Mouse (Mus musculus): Measurements from ENCODE around the gene Orai3. TPM values are rescaled to one million over a fixed set of nuclear protein-coding genes. Genes with fewer than 3 reads are reported as not detected.

The Orai3 gene
- total and polyA plus RNA-seq, 3 experiments, result 37.5 to 47.2 TPM; not detected in 1

DNA sequence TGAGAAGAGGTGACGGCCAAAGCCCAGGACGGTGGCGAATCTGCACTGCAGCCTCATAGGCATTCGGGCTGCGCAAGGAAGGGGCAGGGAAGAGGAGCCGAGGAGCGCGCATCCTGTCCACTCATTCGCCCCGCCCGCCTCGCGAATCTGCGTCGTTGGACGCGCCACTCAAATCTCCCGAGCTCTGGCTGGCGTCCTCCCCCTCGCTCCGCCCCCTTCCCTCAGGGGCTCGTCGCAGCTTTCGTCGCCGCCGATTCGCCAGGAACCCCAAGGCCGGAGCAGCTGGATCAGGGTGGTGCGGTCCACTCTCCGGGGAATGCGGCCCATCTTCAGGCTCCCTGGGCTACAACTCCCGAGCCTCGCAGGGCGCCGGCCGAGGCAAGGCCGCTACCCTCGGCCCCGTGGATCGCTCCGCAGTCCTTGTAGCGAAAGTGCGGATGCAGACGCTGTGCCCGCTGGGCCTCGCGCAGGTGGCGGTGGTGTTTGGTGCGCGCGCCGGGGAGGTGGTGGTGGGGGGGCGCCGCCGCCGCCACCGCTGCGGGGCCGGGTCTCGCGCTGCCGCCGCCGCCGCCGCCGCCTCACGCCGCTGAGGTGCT is 7.4 kb downstream of the Orai3 start (continued):
- peak; percentile 54; the same call in 1 of the 2 replicates for TF ChIP-seq NRF1 (IDR thresholded peaks at IDR 0.05; ENCODE audit: insufficient read depth, low read depth, low read length, poor library complexity, severe bottlenecking)
- no peak for TF ChIP-seq MYB (IDR thresholded peaks at IDR 0.05; ENCODE audit: low read depth, low read length)
- TF ChIP-seq ELF1 (IDR thresholded peaks at IDR 0.05; ENCODE audit: low read depth, low read length), result 0 out of 2 replicates have a peak, but pooled peaks have one; percentile 21
- TF ChIP-seq TCF12 (IDR thresholded peaks at IDR 0.05; ENCODE audit: low read depth, low read length), result no peak
- TF ChIP-seq SMC3 (IDR thresholded peaks at IDR 0.05; ENCODE audit: low read depth, low read length), result no peak
- no peak for TF ChIP-seq RAD21 (IDR thresholded peaks at IDR 0.05; ENCODE audit: low read depth, low read length)
- no peak for TF ChIP-seq POLR2AphosphoS5 (IDR thresholded peaks at IDR 0.05; ENCODE audit: borderline replicate concordance, low read depth, low read length)
- TF ChIP-seq TBP (IDR thresholded peaks at IDR 0.05; ENCODE audit: low read depth, low read length), result no peak; the same call in 1 of the 2 replicates
- TF ChIP-seq E2F4 (IDR thresholded peaks at IDR 0.05; ENCODE audit: borderline replicate concordance, low read depth, low read length), result no peak
- TF ChIP-seq CHD1 (IDR thresholded peaks at IDR 0.05; ENCODE audit: low read depth, low read length), result peak; percentile 29; the same call in 1 of the 2 replicates
- TF ChIP-seq JUND (IDR thresholded peaks at IDR 0.05; ENCODE audit: low read depth, low read length), result no peak
- TF ChIP-seq ZC3H11A (IDR thresholded peaks at IDR 0.05; ENCODE audit: low read depth, low read length), result peak; percentile 95
- TF ChIP-seq BHLHE40 (IDR thresholded peaks at IDR 0.05; ENCODE audit: borderline replicate concordance, low read depth, low read length), result peak; percentile 68
- TF ChIP-seq MAFK (IDR thresholded peaks at IDR 0.05; ENCODE audit: borderline replicate concordance, low read depth, low read length), result no peak
- TF ChIP-seq POLR2AphosphoS2 (IDR thresholded peaks at IDR 0.05; ENCODE audit: low read length), result no peak
- TF ChIP-seq RCOR1 (IDR thresholded peaks at IDR 0.05; ENCODE audit: low read depth, low read length), result no peak
- TF ChIP-seq MXI1 (IDR thresholded peaks at IDR 0.05; ENCODE audit: low read depth, low read length), result no peak; the same call in 1 of the 2 replicates
- 0 out of 2 replicates have a peak, but pooled peaks have one; percentile 16 for TF ChIP-seq SIN3A (IDR thresholded peaks at IDR 0.05; ENCODE audit: low read length)
- no peak; the same call in 1 of the 2 replicates for TF ChIP-seq ETS1 (IDR thresholded peaks at IDR 0.05; ENCODE audit: low read depth, low read length)
- TF ChIP-seq MEF2A (IDR thresholded peaks at IDR 0.05; ENCODE audit: extremely low read depth, insufficient replicate concordance, low read depth, low read length, poor library complexity, severe bottlenecking), result no peak
- no peak; the same call in 1 of the 2 replicates for TF ChIP-seq ZKSCAN1 (IDR thresholded peaks at IDR 0.05; ENCODE audit: low read depth, low read length)

GRCm38 (mm10) chr7:127777474-127778266 is 8.1 kb downstream of the Orai3 start:
- H3K4me3 ChIP-seq (ENCODE audit: control insufficient read depth in 1 of 2, insufficient read depth in 1 of 2, low read depth in 2 of 2, low read length in 2 of 2), result peak overlapping the region; percentile 59 to 83
- peak; percentile 70 for DNase-seq (ENCODE audit: low read depth, low spot score)
- H3K36me3 ChIP-seq (ENCODE audit: control insufficient read depth in 1 of 2, insufficient read depth in 2 of 2, low read length in 2 of 2), result peaks cover 24% of the 10 kb centered on the region in 2 experiments
- H3K79me2 ChIP-seq (ENCODE audit: control insufficient read depth, insufficient read depth, low read length, poor library complexity), result peaks cover 19% of the 10 kb centered on the region
- H3K4me1 ChIP-seq (ENCODE audit: control insufficient read depth in 1 of 2, insufficient read depth in 2 of 2, low read length in 2 of 2), result peaks cover 0 to 10% of the 10 kb centered on the region in 2 experiments; a peak in 3 of 4 replicates
- peak overlapping the region; percentile 95 for H3K9ac ChIP-seq (ENCODE audit: control insufficient read depth, low read depth, low read length, poor library complexity, severe bottlenecking)
- peak overlapping the region; percentile 87 for H3K27ac ChIP-seq (ENCODE audit: control insufficient read depth, low read depth, low read length)
- H3K9me3 ChIP-seq (replicated peaks; ENCODE audit: insufficient read depth, low read length), result no peaks in the 10 kb centered on the region
- H3K27me3 ChIP-seq (ENCODE audit: control insufficient read depth in 1 of 2, insufficient read depth in 2 of 2, low read length in 2 of 2), result no peaks in the 10 kb centered on the region
- TF ChIP-seq SMC3 (IDR thresholded peaks at IDR 0.05; ENCODE audit: low read depth, low read length) (peak; percentile 6; the same call in 1 of the 2 replicates), SIN3A (IDR thresholded peaks at IDR 0.05; ENCODE audit: low read length) (peak; percentile 25; the same call in 1 of the 2 replicates), ZNF384 (IDR thresholded peaks at IDR 0.05; ENCODE audit: low read depth, low read length) (no peak), GABPA (IDR thresholded peaks at IDR 0.05; ENCODE audit: low read depth, low read length) (no peak), MAZ (IDR thresholded peaks at IDR 0.05; ENCODE audit: low read depth, low read length) (no peak; the same call in 1 of the 2 replicates), MYC (IDR thresholded peaks at IDR 0.05; ENCODE audit: low read depth, low read length) (no peak), BHLHE40 (IDR thresholded peaks at IDR 0.05; ENCODE audit: borderline replicate concordance, low read depth, low read length) (no peak), UBTF (IDR thresholded peaks at IDR 0.05; ENCODE audit: borderline replicate concordance, insufficient read depth, low read depth, low read length) (no peak), NELFE (IDR thresholded peaks at IDR 0.05; ENCODE audit: low read depth, low read length) (peak; percentile 47), TBP (IDR thresholded peaks at IDR 0.05; ENCODE audit: low read depth, low read length) (no peak), POLR2A (IDR thresholded peaks at IDR 0.05; ENCODE audit: control insufficient read depth in 1 of 2, insufficient read depth in 1 of 2, low read depth in 1 of 2, low read length in 2 of 2, poor library complexity in 1 of 2) (peak; percentile 41 to 44; a peak in 1 of 4 replicates), MAX (IDR thresholded peaks at IDR 0.05; ENCODE audit: low read length) (no peak; the same call in 1 of the 2 replicates), GATA1 (IDR thresholded peaks at IDR 0.05; ENCODE audit: low read depth, low read length) (no peak), EP300 (IDR thresholded peaks at IDR 0.05; ENCODE audit: low read depth in 1 of 2, low read length in 2 of 2) (no peak), E2F4 (IDR thresholded peaks at IDR 0.05; ENCODE audit: borderline replicate concordance, low read depth, low read length) (0 out of 2 replicates have a peak, but pooled peaks have one; percentile 26), CTCF (IDR thresholded peaks at IDR 0.05 in 2 of 3, conservative IDR thresholded peaks at IDR 0.05 in 1 of 3; ENCODE audit: control insufficient read depth in 1 of 3, insufficient read depth in 1 of 3, low read depth in 2 of 3, low read length in 3 of 3, poor library complexity in 1 of 3, severe bottlenecking in 1 of 3) (no peak)
